Mouse (Mus musculus): ENCODE results near the gene Slc25a18. TPM values are rescaled to one million over a fixed set of nuclear protein-coding genes. Genes with fewer than 3 reads are reported as not detected.
A peak's percentile ranks its signal among the peaks of the same experiment; 100 is the strongest.
"Not testable (repeated sequence)": the region's sequence is repeated elsewhere in the genome, so short reads cannot be mapped to it uniquely, and the experiment has no call there.

The Slc25a18 gene
- polyA plus RNA-seq, 1 experiment, result 0.41 TPM

DNA sequence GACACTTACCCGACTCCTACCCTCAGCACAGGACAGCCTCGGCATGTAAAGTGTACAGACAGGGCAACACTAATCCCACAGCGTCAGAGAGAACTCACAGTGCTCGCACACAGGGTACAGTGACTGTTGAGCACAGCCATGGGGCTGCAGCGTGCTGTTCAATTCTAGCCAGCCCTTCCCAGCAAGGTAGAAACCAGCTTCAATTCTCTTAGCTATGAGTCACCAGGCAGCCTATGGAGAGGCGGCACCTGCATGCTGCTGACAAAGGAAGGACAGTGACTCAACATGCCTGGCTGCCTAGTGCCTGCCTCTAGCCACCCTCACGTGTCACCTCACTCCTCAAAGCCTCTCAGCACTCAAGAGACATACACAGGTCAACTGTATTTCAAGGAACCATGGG lies 24.6 kb downstream of the Slc25a18 start:
- DNase-seq (ENCODE audit: low read depth), result no peak

- DNase-seq (ENCODE audit: low read depth), result no peak
Observed at GRCm38 (mm10) chr6:120798905-120799304, 25.5 kb downstream of the Slc25a18 start.

GRCm38 (mm10) chr6:120799581-120800041 lies 26.2 kb downstream of the Slc25a18 start:
- DNase-seq (ENCODE audit: low read depth), result no peak

DNA sequence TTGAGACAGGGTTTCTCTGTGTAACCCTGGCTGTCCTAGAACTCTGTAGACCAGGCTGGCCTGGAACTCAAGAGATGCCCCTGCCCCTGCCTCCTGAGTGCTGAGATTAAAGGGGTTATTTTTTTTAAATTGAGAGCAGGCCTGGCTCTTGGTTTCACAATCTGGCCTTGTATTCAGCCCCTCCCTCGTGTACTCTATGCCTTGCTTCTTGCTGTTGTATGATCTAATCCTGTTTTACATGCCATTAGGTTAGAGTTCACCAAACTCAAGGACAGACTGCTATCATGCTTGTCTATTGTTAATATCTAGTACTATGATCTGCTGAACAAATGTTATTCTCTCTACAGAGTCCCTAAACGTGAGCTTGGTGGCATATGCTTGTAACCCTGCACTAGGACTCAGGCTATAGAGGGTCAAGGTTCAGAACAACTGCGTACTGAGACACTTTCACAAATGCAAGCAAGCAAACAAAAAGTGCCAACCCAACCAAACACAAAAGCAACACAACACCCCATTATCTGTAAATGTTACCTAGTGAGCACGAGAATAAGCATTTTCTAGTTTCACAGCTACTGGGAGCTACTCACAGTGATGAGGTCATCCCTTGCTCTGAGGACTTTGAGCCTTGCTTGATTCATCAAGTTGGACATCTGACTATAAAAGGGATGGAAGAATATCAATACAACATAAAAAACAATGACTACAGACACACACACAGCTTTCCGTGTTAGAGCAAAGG lies 33.8 kb downstream of the Slc25a18 start:
- no peak for DNase-seq (ENCODE audit: low read depth)

DNA sequence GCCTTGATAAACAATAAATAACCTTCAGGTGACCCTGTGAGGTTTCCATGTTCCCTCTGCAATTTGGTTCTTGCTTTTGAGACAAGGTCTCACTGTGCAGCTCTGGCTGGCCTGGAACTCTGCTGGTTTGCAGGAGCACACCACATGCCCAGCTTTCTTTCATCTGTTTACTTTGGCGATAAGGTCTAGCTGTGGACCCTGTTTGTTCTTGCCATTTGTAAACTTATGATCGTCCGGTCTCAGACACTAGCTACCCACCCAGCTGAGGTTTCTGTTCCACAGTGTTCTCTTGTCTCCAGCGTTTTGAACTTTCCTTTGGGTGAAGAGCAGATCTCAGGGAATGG lies 34.3 kb downstream of the Slc25a18 start:
- no peak for DNase-seq (ENCODE audit: low read depth)

DNA sequence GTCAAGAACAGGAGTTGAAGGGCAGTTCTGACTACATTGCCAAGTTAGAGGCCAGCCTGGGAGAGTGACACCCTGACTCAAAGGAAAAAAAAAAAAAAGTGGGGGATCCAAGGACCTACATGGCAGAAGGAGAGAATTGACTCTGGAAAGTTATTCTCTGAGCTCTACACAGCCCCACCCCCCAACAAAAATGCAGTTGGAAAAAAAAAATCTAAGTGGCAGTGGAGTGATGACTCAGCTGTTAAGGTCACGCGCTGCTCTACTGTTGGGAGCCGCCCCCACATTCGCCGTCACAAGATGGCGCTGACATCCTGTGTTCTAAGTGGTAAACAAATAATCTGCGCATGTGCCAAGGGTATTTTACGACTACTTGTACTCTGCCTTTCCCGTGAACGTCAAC lies 38.6 kb downstream of the Slc25a18 start:
- not testable (repeated sequence) for DNase-seq (ENCODE audit: low read depth)

GRCm38 (mm10) chr6:120819294-120819693 lies 45.9 kb downstream of the Slc25a18 start:
- no peak for DNase-seq (ENCODE audit: low read depth)

DNA sequence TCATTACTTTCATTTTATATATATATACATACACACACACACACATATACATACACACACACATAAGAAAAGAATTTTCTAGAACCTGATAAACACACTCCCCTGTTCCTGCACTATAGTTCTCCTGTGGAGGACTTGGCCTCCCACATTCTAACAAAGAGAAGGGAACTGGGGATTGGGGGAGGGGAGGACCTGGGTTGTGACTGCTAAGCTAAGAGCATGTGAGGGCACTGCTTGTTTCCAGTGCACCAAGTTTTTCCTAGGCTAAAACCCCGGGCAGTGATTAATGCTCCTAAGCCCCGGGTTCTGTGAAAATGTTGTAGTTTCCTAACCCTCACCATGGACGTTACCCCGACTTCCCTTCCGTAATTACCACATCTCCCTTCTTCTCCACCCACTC lies 46.8 kb downstream of the Slc25a18 start:
- no peak for DNase-seq (ENCODE audit: low read depth)

DNA sequence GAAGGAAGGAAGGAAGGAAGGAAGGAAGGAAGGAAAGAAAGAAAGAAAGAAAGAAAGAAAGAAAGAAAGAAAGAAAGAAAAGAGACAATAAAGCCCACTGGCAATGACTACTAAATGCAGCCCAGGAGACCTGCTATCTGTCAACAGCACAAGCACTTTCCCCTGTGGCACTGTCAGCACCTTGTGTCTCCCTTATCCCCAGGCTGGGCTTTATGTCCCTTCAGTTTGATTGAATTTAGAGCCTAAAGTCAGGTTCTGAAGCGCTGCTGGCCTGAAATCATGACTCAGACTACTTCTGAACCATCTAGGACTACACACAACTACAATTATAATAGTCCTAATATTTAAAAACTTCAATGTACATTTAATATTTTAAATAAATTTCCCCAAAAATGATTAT lies 47.6 kb downstream of the Slc25a18 start:
- no peak for DNase-seq (ENCODE audit: low read depth)

GRCm38 (mm10) chr6:120821715-120822114 lies 48.3 kb downstream of the Slc25a18 start:
- no peak for DNase-seq (ENCODE audit: low read depth)

GRCm38 (mm10) chr6:120822307-120822928 lies 49.0 kb downstream of the Slc25a18 start, which contains the start of gene Atp6v1e1:
Atp6v1e1 (minus strand) TSS chr6:120822793.
- no peak for DNase-seq (ENCODE audit: low read depth)

DNA sequence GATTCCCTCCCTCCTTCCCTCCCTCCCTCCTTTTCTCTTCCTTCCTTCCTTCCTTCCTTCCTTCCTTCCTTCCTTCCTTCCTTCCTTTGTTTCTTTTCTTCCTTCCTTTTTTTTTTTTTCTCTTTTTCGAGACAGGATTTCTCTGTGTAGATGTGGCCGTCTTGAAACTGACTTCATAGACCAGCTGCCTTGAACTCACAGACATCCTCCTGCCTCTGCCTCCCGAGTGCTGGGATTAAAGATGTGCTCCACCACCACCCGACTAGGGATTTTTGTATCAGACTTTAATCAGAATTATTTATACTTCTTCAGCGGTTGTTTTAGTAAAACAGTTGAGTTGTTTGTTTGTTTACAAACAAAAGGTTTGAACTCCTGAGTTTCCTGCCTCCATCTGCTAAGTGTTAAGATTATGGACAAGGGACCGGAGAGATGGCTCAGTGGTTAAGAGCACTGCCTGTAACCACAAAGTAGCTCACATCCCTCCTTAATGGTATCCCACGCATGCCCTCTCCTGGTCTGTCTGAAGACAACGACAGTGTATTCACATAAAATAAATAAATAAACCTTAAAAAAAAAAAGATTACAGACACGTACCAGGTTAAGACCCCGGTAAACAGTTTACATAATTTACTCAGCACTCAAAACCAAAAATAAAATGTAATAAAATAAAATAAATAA lies 49.7 kb downstream of the Slc25a18 start:
- DNase-seq (ENCODE audit: low read depth), result no peak

GRCm38 (mm10) chr6:120830056-120830455 lies 56.7 kb downstream of the Slc25a18 start:
- DNase-seq (ENCODE audit: low read depth), result no peak

DNA sequence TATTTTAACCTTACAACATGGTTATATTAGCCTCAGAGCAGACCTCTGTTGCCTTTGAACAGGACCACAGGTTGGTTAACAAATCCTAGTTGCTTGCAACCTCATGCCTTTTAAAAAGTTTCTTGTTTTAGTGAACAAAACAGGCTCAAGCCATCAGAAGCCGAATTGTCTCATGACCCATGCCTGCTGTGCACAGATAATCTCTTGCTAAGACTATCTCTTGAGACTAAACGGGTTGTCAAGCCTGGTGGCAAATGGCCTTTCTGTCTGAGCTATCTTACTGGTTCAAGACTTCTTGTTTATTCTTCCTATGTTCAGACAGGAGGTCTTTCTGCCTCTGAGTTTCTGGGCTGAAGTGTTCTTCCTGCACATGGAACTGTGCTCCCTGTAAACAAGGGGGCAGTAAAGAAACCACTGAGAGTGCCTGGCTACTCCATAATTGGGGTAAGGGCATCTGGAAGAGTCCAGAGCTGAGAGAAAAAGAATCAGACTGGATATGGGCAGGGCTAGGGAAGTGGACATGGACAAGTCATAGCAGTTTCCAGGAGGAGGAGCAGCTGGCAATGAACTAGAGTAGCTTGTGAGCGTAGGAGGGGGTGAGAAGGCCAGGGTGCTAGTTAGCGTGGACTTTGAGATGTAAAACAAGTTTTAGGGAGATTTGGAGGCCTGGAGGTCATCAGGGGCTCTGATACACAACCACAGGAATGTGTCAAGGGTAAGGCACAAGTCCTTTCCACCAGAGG lies 57.7 kb downstream of the Slc25a18 start:
- no peak for DNase-seq (ENCODE audit: low read depth)

DNA sequence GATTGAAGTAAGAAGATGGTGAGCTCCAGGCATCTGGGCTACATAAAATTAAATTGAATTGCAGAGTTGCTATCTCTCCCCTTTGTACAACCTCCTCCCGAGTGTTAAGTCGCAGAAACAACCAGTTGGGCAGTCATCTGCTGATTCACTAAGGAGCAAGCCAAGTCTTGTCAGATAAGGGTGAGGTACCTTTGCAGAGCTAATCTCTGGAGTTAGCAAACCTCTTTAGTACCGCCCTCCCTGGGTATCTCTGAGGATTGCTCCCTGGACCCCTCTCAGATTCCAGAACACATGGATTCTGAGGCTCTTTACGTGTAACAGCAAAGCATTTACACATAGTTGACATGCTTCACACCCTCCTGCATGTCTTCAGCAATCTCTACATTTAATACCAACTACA lies 58.7 kb downstream of the Slc25a18 start:
- no peak for DNase-seq (ENCODE audit: low read depth)

DNA sequence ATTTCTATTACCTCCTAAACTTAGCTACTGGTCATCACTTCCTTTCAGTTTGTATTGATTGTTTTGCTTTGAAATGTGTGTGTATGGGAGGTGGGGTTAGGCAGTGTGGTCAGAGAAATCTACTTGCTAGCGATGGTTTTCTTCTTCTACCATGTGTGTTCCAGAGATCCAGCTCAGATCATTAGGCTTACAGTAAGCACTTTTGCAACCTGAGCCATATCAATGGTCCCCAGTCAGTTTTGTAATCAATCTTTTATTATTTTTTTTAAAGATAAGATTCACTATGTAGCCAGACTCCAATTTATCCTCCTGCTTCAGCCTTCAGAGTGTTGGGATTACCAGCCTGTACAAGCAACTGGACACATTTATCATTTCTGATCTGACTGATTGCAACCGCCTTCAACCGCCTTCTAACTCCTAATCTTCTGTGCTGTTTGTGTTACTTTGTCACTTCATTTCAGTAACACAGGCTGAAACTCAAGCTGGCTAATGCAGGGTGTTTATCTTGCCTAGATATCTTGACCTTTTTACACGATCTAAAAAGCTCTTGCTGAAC lies 61.5 kb downstream of the Slc25a18 start:
- DNase-seq (ENCODE audit: low read depth), result no peak

GRCm38 (mm10) chr6:120835474-120836374 lies 62.3 kb downstream of the Slc25a18 start, which contains the start of gene Bcl2l13:
Bcl2l13 (plus strand) TSS chr6:120836212.
- DNase-seq (ENCODE audit: low read depth), result no peak

DNA sequence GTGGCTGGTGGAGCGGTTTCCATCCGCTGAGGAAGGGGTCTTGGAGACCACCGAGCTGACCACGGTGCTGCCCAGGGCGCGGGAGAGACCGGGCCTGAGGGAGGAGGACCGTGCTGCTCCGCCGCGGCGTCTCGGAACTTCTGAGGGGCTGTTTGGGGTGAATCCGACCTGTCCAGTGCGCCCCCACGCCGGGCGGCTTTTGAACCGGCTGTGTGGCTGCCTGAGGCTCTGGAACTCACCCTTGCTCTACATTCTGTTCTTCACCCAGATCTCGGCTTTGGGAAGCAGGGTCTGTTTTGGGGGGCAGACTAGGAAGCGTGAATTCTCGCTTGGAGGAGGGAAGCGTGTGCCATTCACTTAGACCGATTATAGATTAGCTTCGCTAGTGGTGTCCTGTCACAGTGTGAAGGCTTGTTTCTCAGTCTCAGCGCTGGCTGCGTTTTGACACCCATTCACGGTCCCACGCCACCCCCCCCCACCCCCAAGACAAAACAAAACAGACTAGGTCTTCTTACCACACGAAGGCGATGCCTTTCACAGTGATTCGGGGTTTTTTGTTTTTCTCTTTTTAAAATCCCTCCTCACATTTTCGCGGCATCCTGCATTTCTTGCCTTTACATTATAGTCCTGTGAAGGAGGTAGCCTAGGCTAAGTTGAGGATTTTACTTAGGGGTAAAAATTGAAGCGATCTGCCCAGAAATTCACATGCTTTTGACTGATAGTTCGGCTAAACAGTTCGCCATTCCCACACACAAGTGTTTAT lies 63.2 kb downstream of the Slc25a18 start:
- no peak for DNase-seq (ENCODE audit: low read depth)

GRCm38 (mm10) chr6:120837152-120837530 lies 63.8 kb downstream of the Slc25a18 start:
- DNase-seq (ENCODE audit: low read depth), result no peak

- peak; percentile 74 for DNase-seq (ENCODE audit: low read depth)
Observed at GRCm38 (mm10) chr6:120840258-120840657, 66.9 kb downstream of the Slc25a18 start.
